Mouse (Mus musculus) CH12.LX (cell line): ENCODE results near the gene Glb1.

ENCODE experiments used
- CHD2 ChIP-seq: IDR thresholded peaks from 2 replicates; pipeline ENCODE4 v1.6.1; 2011; ENCODE audit warnings: low read length, improper control_type of control experiment
- CTCF ChIP-seq, 2 experiments: IDR thresholded peaks in 1 of 2; conservative IDR thresholded peaks in 1 of 2; 2 replicates each; pipeline ENCODE4 v1.5.1; 2011 to 2012; ENCODE audit warnings: low read depth in 2 of 2, low read length in 2 of 2, improper control_type of control experiment in 1 of 2, inconsistent platforms in 1 of 2, mild to moderate bottlenecking in 1 of 2, moderate library complexity in 1 of 2
- E2F4 ChIP-seq: IDR thresholded peaks from 2 replicates; pipeline ENCODE4 v1.6.1; 2011; ENCODE audit warnings: low read depth, low read length, improper control_type of control experiment; ENCODE audit not compliant: insufficient replicate concordance
- EP300 ChIP-seq: IDR thresholded peaks from 2 replicates; pipeline ENCODE4 v1.6.1; 2011; ENCODE audit warnings: low read length, improper control_type of control experiment
- GABPA ChIP-seq: IDR thresholded peaks from 2 replicates; pipeline ENCODE4 v1.6.1; 2012; ENCODE audit warnings: low read depth, low read length, improper control_type of control experiment, inconsistent platforms; ENCODE audit not compliant: insufficient replicate concordance
- MXI1 ChIP-seq: IDR thresholded peaks from 2 replicates; pipeline ENCODE4 v1.6.1; 2011; ENCODE audit warnings: mild to moderate bottlenecking, low read depth, low read length, improper control_type of control experiment
- MYC ChIP-seq: IDR thresholded peaks from 2 replicates; pipeline ENCODE4 v1.6.1; 2011; ENCODE audit warnings: low read depth, mild to moderate bottlenecking, improper control_type of control experiment, low read length
- NRF1 ChIP-seq: IDR thresholded peaks from 2 replicates; pipeline ENCODE4 v1.6.1; 2014; ENCODE audit warnings: low read depth, mild to moderate bottlenecking, inconsistent platforms, low read length, improper control_type of control experiment, moderate library complexity
- POLR2A ChIP-seq: IDR thresholded peaks from 2 replicates; pipeline ENCODE4 v1.6.1; 2011; ENCODE audit warnings: low read depth, mild to moderate bottlenecking, improper control_type of control experiment, low read length
- USF2 ChIP-seq: conservative IDR thresholded peaks from 2 replicates; pipeline ENCODE4 v1.6.1; 2011; ENCODE audit warnings: low read depth, low read length, improper control_type of control experiment
- ZKSCAN1 ChIP-seq: IDR thresholded peaks from 2 replicates; pipeline ENCODE4 v1.6.1; 2012; ENCODE audit warnings: low read depth, inconsistent platforms, low read length, improper control_type of control experiment, borderline replicate concordance
- ZMIZ1 ChIP-seq: IDR thresholded peaks from 2 replicates; pipeline ENCODE4 v1.6.1; 2012; ENCODE audit warnings: low read depth, mild to moderate bottlenecking, inconsistent platforms, low read length, improper control_type of control experiment
- ZNF384 ChIP-seq: IDR thresholded peaks from 2 replicates; pipeline ENCODE4 v1.6.1; 2012; ENCODE audit warnings: low read depth, low read length, improper control_type of control experiment, inconsistent platforms

DNA sequence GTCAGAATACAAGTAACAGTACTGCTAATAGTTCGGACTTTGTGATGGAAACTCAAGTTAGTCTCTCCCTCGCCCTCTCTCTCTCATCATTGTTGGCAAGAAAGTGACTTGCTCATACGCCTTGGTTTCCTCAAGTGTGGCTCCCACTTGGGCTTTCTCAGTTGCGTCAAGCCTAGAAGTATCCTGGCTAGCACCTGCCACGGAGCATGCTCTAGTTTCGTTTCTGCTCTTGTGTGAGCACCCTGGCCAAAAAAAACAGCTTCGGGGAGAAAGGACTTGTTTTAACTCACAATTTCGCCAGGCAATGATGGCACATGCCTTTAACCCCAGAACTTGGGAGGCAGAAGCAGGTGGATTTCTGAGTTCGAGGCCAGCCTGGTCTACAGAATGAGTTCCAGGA lies 76.1 kb downstream of the Glb1 start:
- peak; percentile 71 for TF ChIP-seq NRF1
- no peak for TF ChIP-seq CTCF (conservative IDR thresholded peaks at IDR 0.05 in 1 of 2, IDR thresholded peaks at IDR 0.05 in 1 of 2; ENCODE audit: low read depth in 2 of 2, low read length in 2 of 2)
- TF ChIP-seq POLR2A = no peak
- TF ChIP-seq ZMIZ1 = no peak
- no peak for TF ChIP-seq GABPA
- TF ChIP-seq MYC = peak; percentile 54; the same call in 1 of the 2 replicates
- 0 out of 2 replicates have a peak, but pooled peaks have one; percentile 16 for TF ChIP-seq EP300
- TF ChIP-seq USF2 = no peak
- TF ChIP-seq ZNF384 = peak; percentile 55
- no peak for TF ChIP-seq CHD2
- no peak for TF ChIP-seq E2F4
- no peak for TF ChIP-seq MXI1
- TF ChIP-seq ZKSCAN1 = no peak
